Mouse (Mus musculus) embryonic fibroblast, embryonic 13.5 days (primary cell): ENCODE measurements around the gene Cacna1d. TPM values are rescaled to one million over a fixed set of nuclear protein-coding genes. Genes with fewer than 3 reads are reported as not detected.

Source experiments
- H3K27ac ChIP-seq: 2 replicates; pipeline ENCODE4 v1.5.1; 2012; ENCODE audit warnings: low read length, control low read depth, inconsistent platforms; ENCODE audit not compliant: insufficient read depth
- H3K4me1 ChIP-seq: 2 replicates; pipeline ENCODE4 v1.6.1; 2011; ENCODE audit warnings: low read length; ENCODE audit not compliant: control insufficient read depth, insufficient read depth
- H3K4me3 ChIP-seq: 2 replicates; pipeline ENCODE4 v1.5.1; 2011; ENCODE audit warnings: mild to moderate bottlenecking, control low read depth, low read length; ENCODE audit not compliant: insufficient read depth
- CTCF ChIP-seq: IDR thresholded peaks from 2 replicates; pipeline ENCODE4 v1.5.1; 2011; ENCODE audit warnings: mild to moderate bottlenecking, control low read depth, low read length, moderate library complexity, borderline replicate concordance; ENCODE audit not compliant: insufficient read depth
- POLR2A ChIP-seq: IDR thresholded peaks from 2 replicates; pipeline ENCODE4 v1.6.1; 2011; ENCODE audit warnings: low read depth, mild to moderate bottlenecking, control low read depth, low read length, moderate library complexity
- polyA plus RNA-seq: library from polyadenylated mRNA; stranded (reverse); fragments of >200 nt; gene quantifications from 2 replicates; pipeline ENCODE4 v1.2.4, GENCODE M21; 2011; ENCODE audit warnings: low read depth; ENCODE audit not compliant: missing spikeins, insufficient read length

Gene Cacna1d
- polyA plus RNA-seq, 1 experiment = not detected

DNA sequence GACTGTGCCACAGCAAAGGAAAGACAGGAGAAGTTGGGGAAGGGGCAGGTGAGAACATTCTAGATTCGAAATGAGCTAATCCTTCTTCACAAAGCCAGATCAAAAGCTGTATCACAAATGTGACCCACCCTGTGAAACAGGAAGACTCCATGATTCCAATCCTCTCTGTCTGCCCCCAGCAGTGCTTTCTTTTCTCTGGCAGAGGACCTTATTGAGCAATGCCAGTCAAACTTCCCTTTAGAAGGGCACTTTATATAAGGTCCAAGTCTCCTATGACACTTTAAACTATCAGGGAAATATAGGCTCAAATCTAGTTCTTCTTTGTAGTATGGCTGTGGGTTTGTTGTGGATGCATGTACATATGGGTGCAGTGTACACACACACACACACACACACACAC, 290.9 kb downstream of the Cacna1d start:
- Histone ChIP-seq H3K27ac (no peak overlapping the region), H3K4me3 (no peak overlapping the region), H3K4me1 (no peaks in the 10 kb centered on the region; the same call in 1 of the 2 replicates)
- TF ChIP-seq POLR2A (no peak), CTCF (no peak)

DNA sequence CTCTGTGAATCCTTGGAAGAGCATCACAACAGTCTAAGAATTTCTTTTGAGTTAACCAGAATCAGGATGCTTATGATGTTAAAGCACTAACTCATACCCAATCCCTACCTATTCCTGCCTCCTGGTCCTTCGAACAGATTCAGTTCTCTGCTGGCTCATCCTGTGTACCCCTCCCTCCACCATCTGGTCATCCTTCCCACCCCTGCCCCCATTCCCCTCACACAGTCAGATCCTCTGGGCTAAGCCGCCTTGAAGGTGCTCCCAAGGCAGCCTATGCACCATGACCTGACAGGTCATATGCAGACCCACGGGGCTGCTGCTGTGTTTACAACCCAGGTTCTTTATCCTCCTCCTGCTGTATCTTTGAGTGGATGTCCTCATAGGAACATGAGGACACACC, 292.4 kb downstream of the Cacna1d start:
- no peak overlapping the region for H3K4me3 ChIP-seq
- no peak overlapping the region for H3K27ac ChIP-seq
- TF ChIP-seq POLR2A = no peak
- no peak for TF ChIP-seq CTCF
- no peaks in the 10 kb centered on the region; the same call in 1 of the 2 replicates for H3K4me1 ChIP-seq

DNA sequence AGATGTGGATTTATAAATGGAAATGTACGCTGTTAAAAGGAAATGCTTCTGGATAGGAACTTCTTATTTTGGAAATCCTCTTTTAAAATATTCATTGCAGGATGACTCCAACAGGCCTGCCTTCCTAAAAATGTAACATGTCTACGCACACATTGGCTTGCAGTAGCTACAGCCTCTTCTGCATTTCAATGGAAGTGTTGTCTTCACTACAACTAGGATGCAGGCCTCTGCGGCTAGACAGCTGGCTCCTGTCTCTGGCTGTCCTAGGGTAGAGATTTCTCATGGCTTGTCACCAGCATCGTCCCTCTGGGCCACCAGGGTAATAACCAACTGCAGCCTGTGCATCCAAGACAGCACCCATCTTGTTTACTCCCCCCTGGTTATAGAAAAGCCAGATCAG, 293.1 kb downstream of the Cacna1d start:
- TF ChIP-seq POLR2A (no peak), CTCF (no peak)

DNA sequence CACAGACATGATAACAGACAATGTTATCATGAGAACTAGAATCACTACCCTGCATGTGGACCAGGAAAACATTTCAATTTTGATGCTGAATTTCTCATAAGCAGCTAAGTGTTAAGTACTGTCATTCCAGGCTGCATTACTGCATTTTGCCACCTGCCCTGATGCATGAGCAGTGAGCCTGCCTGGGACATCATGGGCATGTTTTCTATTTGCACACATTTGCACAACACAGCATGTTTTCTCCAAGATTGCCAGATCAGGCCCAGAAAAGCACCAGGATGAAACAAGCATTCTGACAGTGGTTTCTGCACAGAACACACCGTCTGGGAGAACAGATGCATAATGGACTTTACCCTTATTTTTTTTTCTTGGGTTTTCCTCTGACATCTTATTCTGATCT, 294.3 kb downstream of the Cacna1d start:
- Histone ChIP-seq H3K4me3 (no peak overlapping the region), H3K27ac (no peak overlapping the region), H3K4me1 (no peaks in the 10 kb centered on the region; the same call in 1 of the 2 replicates)
- TF ChIP-seq CTCF (no peak), POLR2A (no peak)

More for the DNA sequence above, 293.1 kb downstream of the Cacna1d start:
- Histone ChIP-seq H3K27ac (no peak overlapping the region), H3K4me3 (no peak overlapping the region), H3K4me1 (no peaks in the 10 kb centered on the region; the same call in 1 of the 2 replicates)

DNA sequence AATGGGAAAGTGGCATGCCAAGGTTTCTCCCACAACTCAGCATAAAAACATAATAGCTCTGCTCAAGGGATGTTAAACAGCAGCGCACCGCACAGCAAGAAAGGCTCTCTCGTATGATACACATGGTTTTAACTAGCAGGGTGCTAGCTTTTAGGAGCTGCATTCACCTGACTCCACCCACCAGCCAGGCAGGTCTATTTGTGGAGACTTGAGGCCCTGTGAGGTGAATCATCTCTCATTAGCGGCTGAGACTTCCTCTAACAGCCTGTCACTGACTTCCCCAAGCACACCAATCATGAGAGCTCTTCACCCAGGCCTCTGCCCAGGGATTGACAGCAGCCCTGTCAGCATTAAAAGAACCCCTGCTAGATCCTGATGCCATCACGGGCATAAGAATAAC, 295.0 kb downstream of the Cacna1d start:
- no peak for TF ChIP-seq POLR2A
- no peak for TF ChIP-seq CTCF
- Histone ChIP-seq H3K4me3 (no peak overlapping the region), H3K4me1 (no peaks in the 10 kb centered on the region; the same call in 1 of the 2 replicates), H3K27ac (no peak overlapping the region)

DNA sequence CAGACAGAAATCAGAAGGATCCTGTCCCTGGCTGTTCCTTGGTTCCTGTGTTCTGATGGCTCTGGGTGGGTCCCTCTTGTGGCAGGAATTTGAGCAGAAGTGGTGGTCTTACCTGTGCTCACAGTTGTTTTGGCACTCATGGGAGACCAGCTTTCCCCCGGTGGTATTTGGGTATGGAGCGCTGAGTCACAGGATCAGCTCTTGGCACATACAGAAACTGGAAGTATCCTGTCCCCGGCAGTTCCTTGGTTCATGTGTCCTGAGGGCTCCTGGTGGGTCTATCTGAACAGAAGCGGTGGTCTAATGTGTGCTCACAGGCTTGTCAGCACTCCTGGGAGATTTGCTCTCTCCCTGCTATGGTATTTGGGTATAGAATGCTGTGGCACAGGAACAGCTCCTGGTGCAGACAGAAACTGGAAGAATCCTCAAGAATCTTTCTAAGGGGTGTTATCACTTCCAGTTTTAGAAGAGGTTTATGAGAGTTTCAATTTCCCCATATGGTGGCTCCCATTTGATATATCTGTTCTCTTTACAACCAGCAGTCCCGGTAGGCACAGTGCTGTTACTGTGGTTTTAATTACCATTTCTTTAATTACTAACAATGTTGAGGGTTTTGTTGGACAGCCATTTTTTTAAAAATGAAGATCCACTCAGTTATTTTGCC, 300.8 kb downstream of the Cacna1d start:
- TF ChIP-seq CTCF = no peak
- no peak for TF ChIP-seq POLR2A
- no peak overlapping the region for H3K4me3 ChIP-seq
- no peaks in the 10 kb centered on the region for H3K4me1 ChIP-seq
- no peak overlapping the region for H3K27ac ChIP-seq

DNA sequence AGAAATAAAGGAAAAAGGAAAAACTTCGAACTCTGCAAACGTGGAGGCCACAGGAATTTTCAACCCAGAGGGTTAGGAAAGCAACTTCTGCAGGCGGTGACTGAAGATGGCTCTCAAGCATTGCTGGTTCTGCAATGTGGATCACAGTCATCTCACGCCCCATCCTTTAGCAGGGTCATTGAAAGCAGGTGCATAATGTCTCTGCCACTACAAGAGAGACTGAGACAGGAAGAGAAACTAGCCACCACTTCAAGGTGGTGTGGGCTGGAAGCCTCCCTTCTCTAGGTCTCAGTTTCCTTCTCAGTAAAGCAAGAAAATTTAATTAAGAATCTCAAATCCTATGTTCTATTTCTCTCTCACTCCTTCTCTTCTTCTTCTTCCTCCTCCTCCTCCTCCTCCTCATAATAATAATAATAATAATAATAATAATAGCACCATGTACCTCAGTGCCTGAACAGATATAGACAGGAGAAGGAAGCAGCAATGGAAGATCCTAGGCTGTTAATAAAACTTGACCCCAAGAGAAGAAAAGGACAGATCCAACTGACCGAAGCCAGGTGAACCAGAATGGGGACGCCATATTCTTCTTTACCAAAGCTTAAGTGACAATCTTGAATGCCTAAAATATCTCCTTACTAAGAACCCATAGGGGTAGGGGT, 305.5 kb downstream of the Cacna1d start:
- no peak overlapping the region for H3K27ac ChIP-seq
- H3K4me1 ChIP-seq = no peaks in the 10 kb centered on the region
- H3K4me3 ChIP-seq = no peak overlapping the region

DNA sequence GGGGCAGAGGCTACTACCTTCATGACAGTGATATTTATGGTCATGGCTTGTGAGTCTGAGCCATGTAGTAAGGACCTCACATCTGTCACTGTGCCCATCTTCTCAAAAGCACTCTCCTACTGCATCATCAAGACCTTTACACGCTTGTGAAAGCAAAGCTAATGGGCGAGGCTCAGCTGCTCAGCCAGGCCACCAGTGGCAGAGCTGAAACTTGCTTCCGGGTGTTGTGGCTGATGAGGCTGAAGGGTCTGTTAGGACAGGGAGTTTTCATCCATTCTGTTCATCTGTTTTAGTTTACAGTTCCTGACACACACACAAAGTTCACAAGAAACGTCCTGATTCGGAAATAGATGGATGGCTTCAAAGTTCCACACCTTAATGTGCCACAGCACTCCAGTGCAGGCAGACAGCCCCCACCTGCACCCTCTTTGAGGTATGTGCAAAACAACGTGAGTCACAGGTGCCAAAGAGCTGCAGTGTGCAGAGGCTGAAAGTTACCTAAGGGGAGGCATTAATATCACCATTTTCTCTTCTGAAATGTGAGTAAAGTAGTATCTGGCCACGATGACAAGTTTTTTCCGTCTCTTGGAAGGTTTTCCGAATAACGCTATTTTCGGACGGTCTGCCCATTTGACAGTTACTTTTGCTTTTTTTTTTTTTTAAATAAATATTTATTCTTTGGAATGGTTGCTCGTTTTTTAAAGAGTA, 306.7 kb downstream of the Cacna1d start:
- no peak for TF ChIP-seq POLR2A
- TF ChIP-seq CTCF = no peak
- Histone ChIP-seq H3K4me1 (no peaks in the 10 kb centered on the region), H3K4me3 (no peak overlapping the region), H3K27ac (no peak overlapping the region)

More for the DNA sequence above, 305.5 kb downstream of the Cacna1d start:
- no peak for TF ChIP-seq CTCF
- no peak for TF ChIP-seq POLR2A

DNA sequence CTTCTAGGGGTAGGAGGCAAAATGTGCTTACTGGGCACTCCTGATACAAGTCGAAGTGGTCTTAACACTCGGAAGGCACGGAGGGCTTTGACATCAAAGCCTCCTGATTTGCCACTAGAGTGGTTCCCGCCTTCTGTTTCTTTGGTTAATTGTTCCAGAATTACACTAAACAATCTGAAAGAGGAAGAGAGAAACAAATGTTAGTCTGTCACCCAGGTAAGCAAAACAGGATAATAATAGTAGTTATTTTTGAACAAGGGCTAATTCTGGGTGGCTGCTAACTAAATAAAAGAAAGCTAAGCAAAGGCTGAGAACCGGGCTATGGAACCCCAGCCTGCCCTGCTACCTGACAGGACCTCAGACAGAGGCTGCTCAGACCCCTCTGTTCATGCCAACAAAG, 307.2 kb downstream of the Cacna1d start:
- no peak overlapping the region for H3K27ac ChIP-seq
- no peak overlapping the region for H3K4me3 ChIP-seq
- TF ChIP-seq CTCF (no peak), POLR2A (no peak)
- H3K4me1 ChIP-seq = no peaks in the 10 kb centered on the region
